Mouse (Mus musculus): ENCODE measurements around the gene Mttp.

- TF ChIP-seq CTCF (IDR thresholded peaks at IDR 0.05; ENCODE audit: borderline replicate concordance, control insufficient read depth, extremely low read depth, insufficient read depth, low read length, poor library complexity) (no peak), POLR2A (IDR thresholded peaks at IDR 0.05; ENCODE audit: control insufficient read depth, extremely low read depth, insufficient read depth, low read length, poor library complexity) (no peak)
Measured at GRCm38 (mm10) chr3:138103690-138104089, 41.1 kb downstream of the Mttp start.
